Mouse (Mus musculus): ENCODE results near the gene Bbs9.

- TF ChIP-seq CTCF (IDR thresholded peaks at IDR 0.05; ENCODE audit: low read depth, low read length) (no peak), POLR2A (IDR thresholded peaks at IDR 0.05; ENCODE audit: insufficient read depth, low read length) (no peak), EP300 (IDR thresholded peaks at IDR 0.05; ENCODE audit: insufficient read depth, low read depth, low read length) (no peak)
Measured at GRCm38 (mm10) chr9:22786006-22786405, 310.5 kb downstream of the Bbs9 start.

All from ES-Bruce4 (cell line).